Mouse (Mus musculus) C2C12 (cell line): ENCODE data around the gene Ttc39d. TPM values are rescaled to one million over a fixed set of nuclear protein-coding genes. Genes with fewer than 3 reads are reported as not detected.
"Not testable (repeated sequence)": the region's sequence is repeated elsewhere in the genome, so short reads cannot be mapped to it uniquely, and the experiment has no call there.

Experiments used
- H3K27me3 ChIP-seq: one replicate; pipeline ENCODE4 v1.6.1; 2011; ENCODE audit not compliant: control insufficient read depth, insufficient read depth, insufficient read length
- H3K36me3 ChIP-seq: one replicate; pipeline ENCODE4 v1.6.1; 2011; ENCODE audit not compliant: control insufficient read depth, insufficient read depth
- H3K4me3 ChIP-seq: one replicate; pipeline ENCODE4 v1.5.1; 2011; ENCODE audit warnings: mild to moderate bottlenecking, control low read depth; ENCODE audit not compliant: poor library complexity, insufficient read depth, severe bottlenecking
- H3K79me2 ChIP-seq: one replicate; pipeline ENCODE4 v1.6.1; 2011; ENCODE audit not compliant: control insufficient read depth, insufficient read depth
- H3K79me3 ChIP-seq: one replicate; pipeline ENCODE4 v1.6.1; 2011; ENCODE audit warnings: low read depth, control low read depth
- H3ac ChIP-seq: one replicate; pipeline ENCODE3; 2011; ENCODE audit warnings: low read depth; ENCODE audit not compliant: control insufficient read depth, insufficient read length
- CEBPB ChIP-seq: IDR thresholded peaks from one replicate; pipeline ENCODE4 v1.6.1; 2011; ENCODE audit warnings: low read depth, mild to moderate bottlenecking, control low read depth, moderate library complexity
- CTCF ChIP-seq: IDR thresholded peaks from one replicate; pipeline ENCODE4 v1.5.1; 2011; ENCODE audit not compliant: control insufficient read depth, insufficient read depth, insufficient read length
- FOSL1 ChIP-seq: IDR thresholded peaks from one replicate; pipeline ENCODE4 v1.8.0; 2011; ENCODE audit warnings: mild to moderate bottlenecking, low read length; ENCODE audit not compliant: poor library complexity, insufficient read depth, severe bottlenecking
- MAX ChIP-seq: IDR thresholded peaks from one replicate; pipeline ENCODE4 v1.6.1; 2011; ENCODE audit warnings: mild to moderate bottlenecking, control low read depth
- MYOD1 ChIP-seq: IDR thresholded peaks from one replicate; pipeline ENCODE4 v1.6.1; 2011; ENCODE audit warnings: low read depth; ENCODE audit not compliant: control insufficient read depth, insufficient read length
- MYOG ChIP-seq: IDR thresholded peaks from one replicate; pipeline ENCODE4 v1.6.1; 2011; ENCODE audit not compliant: control insufficient read depth, insufficient read length; ENCODE audit errors: extremely low read depth
- USF1 ChIP-seq: IDR thresholded peaks from one replicate; pipeline ENCODE4 v1.6.1; 2011; ENCODE audit warnings: low read depth, mild to moderate bottlenecking, control low read depth, moderate library complexity
- polyA plus RNA-seq: library from polyadenylated mRNA; unstranded; fragments of >200 nt; fragmentation: generic; extraction: Trizol; gene quantifications from one replicate; pipeline ENCODE4 v1.2.1, GENCODE M21; 2012; ENCODE audit warnings: missing spikeins

Gene Ttc39d
- polyA plus RNA-seq, 1 experiment: 0.01 TPM

GRCm38 (mm10) chr17:80224326-80225116 lies 17.3 kb downstream of the Ttc39d start, which contains the start of gene Gemin6:
Gemin6 (plus strand) TSS chr17:80224441.
- H3K36me3 ChIP-seq: peaks cover 25% of the 10 kb centered on the region
- TF ChIP-seq USF1 (no peak), MAX (peak; percentile 66)
- peaks cover 6% of the 10 kb centered on the region for H3K79me3 ChIP-seq
- H3K79me2 ChIP-seq: peaks cover 15% of the 10 kb centered on the region
- peak within 1 kb of the TSS; percentile 56 for H3K4me3 ChIP-seq
- H3K27me3 ChIP-seq: no peaks in the 10 kb centered on the region
- H3ac ChIP-seq: peak within 1 kb of the TSS; percentile 53

GRCm38 (mm10) chr17:80225142-80225541 lies 17.9 kb downstream of the Ttc39d start:
- H3K36me3 ChIP-seq: peaks cover 28% of the 10 kb centered on the region
- H3K4me3 ChIP-seq: peak overlapping the region; percentile 56
- H3K79me3 ChIP-seq, H3K27me3 ChIP-seq: not testable (repeated sequence)
- peaks cover 15% of the 10 kb centered on the region for H3K79me2 ChIP-seq
- H3ac ChIP-seq: peak overlapping the region; percentile 53

- TF ChIP-seq USF1 (no peak), MAX (no peak), FOSL1 (no peak), CTCF (no peak), MYOG (no peak), CEBPB (no peak), MYOD1 (no peak)
- H3ac ChIP-seq: no peak overlapping the region
These were observed 22.1 kb downstream of the Ttc39d start for GRCm38 (mm10) chr17:80229396-80229795.

GRCm38 (mm10) chr17:80233844-80234243 lies 26.6 kb downstream of the Ttc39d start:
- Histone ChIP-seq H3K79me2 (no peaks in the 10 kb centered on the region), H3K4me3 (no peak overlapping the region), H3K36me3 (peaks cover 17% of the 10 kb centered on the region), H3K79me3 (no peaks in the 10 kb centered on the region), H3ac (no peak overlapping the region), H3K27me3 (no peaks in the 10 kb centered on the region)
- TF ChIP-seq CEBPB (no peak), MAX (no peak), FOSL1 (no peak)

More at GRCm38 (mm10) chr17:80229396-80229795, 22.1 kb downstream of the Ttc39d start:
- Histone ChIP-seq H3K79me3 (peaks cover 6% of the 10 kb centered on the region), H3K36me3 (peaks cover 36% of the 10 kb centered on the region), H3K4me3 (no peak overlapping the region), H3K79me2 (peaks cover 15% of the 10 kb centered on the region), H3K27me3 (no peaks in the 10 kb centered on the region)

- Histone ChIP-seq H3ac (no peak overlapping the region), H3K36me3 (peaks cover 20% of the 10 kb centered on the region), H3K27me3 (no peaks in the 10 kb centered on the region), H3K4me3 (no peak overlapping the region), H3K79me3 (no peaks in the 10 kb centered on the region), H3K79me2 (no peaks in the 10 kb centered on the region)
- TF ChIP-seq USF1: no peak
- TF ChIP-seq FOSL1: no peak
- no peak for TF ChIP-seq CEBPB
- no peak for TF ChIP-seq MAX
- no peak for TF ChIP-seq CTCF
- no peak for TF ChIP-seq MYOD1
- no peak for TF ChIP-seq MYOG
These were observed 27.1 kb downstream of the Ttc39d start for GRCm38 (mm10) chr17:80234376-80234775.

- H3K36me3 ChIP-seq: peaks cover 21% of the 10 kb centered on the region
- no peak overlapping the region for H3ac ChIP-seq
- H3K4me3 ChIP-seq: no peak overlapping the region
- TF ChIP-seq FOSL1 (no peak), CEBPB (no peak), MYOG (no peak), MAX (no peak), CTCF (no peak), USF1 (no peak), MYOD1 (no peak)
- no peaks in the 10 kb centered on the region for H3K27me3 ChIP-seq
- H3K79me3 ChIP-seq: no peaks in the 10 kb centered on the region
- no peaks in the 10 kb centered on the region for H3K79me2 ChIP-seq
These were observed 28.2 kb downstream of the Ttc39d start for GRCm38 (mm10) chr17:80235477-80235876.
